Comparison of ENCODE assay signal across 15 mouse cellular contexts in the genomic region with DNA sequence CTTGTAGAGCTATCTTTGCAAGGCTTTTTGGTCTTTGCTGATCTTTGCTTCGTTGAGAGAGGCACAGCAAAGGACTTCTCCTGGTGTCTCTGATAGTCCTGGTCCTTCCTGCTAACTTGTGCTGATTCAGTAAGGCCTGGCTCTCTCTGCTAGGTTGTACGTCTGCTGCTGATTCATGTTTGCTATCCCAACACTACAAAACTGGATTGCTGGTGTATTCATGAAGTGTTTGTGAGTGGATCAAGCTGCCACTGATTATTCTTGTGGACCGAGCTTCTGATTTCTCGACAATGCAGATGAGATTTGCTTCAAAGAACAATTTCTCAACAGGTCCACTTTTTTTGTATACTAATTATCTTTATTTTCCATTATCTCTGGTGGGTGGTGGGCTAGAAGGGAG.
"Had no signal": no experiment of that assay in that cellular context is flagged by ENCODE, and none has a peak within 500 bp of the region (broad histone marks: within the 10 kb centered on the region; RNA-seq: fewer than 3 reads in every experiment).

No protein-coding gene starts in this region.

- DNase-seq: right cerebral cortex, postnatal 25 days; right cerebral cortex, postnatal 4 days; spleen, adult 18-20 months; thymus, adult 18-20 months; thymus, postnatal 14 days; thymus, postnatal 36 days had no signal

- H3K9me3 ChIP-seq: liver, embryonic 12.5 days; lung, embryonic 15.5 days; midbrain, embryonic 13.5 days; midbrain, embryonic 15.5 days had no signal

- H3K27me3 ChIP-seq: lung, embryonic 15.5 days; midbrain, embryonic 13.5 days; midbrain, embryonic 15.5 days; neural tube, embryonic 12.5 days had no signal

- H3K4me3 ChIP-seq: liver, embryonic 12.5 days; lung, embryonic 15.5 days; megakaryocyte, embryonic 14.5 days; midbrain, embryonic 13.5 days; midbrain, embryonic 15.5 days; neural tube, embryonic 12.5 days had no signal

- H3K27ac ChIP-seq: liver, embryonic 12.5 days; liver, embryonic 14.5 days; lung, embryonic 15.5 days; macrophage; midbrain, embryonic 13.5 days; midbrain, embryonic 15.5 days; neural tube, embryonic 12.5 days had no signal

- H3K4me2 ChIP-seq: liver, embryonic 12.5 days; lung, embryonic 15.5 days; midbrain, embryonic 11.5 days; midbrain, embryonic 13.5 days; midbrain, embryonic 15.5 days; neural tube, embryonic 12.5 days had no signal

- H3K36me3 ChIP-seq: liver, embryonic 12.5 days; lung, embryonic 15.5 days; midbrain, embryonic 13.5 days; midbrain, embryonic 15.5 days; neural tube, embryonic 12.5 days had no signal

- ATAC-seq: liver, embryonic 12.5 days; midbrain, embryonic 13.5 days; midbrain, embryonic 15.5 days had no signal

- H3K4me1 ChIP-seq: liver, embryonic 12.5 days; megakaryocyte, embryonic 14.5 days; midbrain, embryonic 13.5 days; midbrain, embryonic 15.5 days; neural tube, embryonic 12.5 days had no signal

- H3K9ac ChIP-seq: liver, embryonic 12.5 days; liver, embryonic 14.5 days; lung, embryonic 15.5 days; midbrain, embryonic 13.5 days; midbrain, embryonic 15.5 days; neural tube, embryonic 12.5 days had no signal
